ENCODE assay signal across 8 mouse cellular contexts in genomic region chr19:16029253-16029771, GRCm38 (mm10). TPM values are rescaled to one million over a fixed set of nuclear protein-coding genes. Genes with fewer than 3 reads are reported as not detected.
A peak's percentile ranks its signal among the peaks of the same experiment; 100 is the strongest.
DNase-seq lines count a peak whose midpoint lies in the region; ATAC-seq lines count a peak whose summit lies in the region.
"Not testable (repeated sequence)": the region's sequence is repeated elsewhere in the genome, so short reads cannot be mapped to it uniquely, and the experiment has no call there.

No protein-coding gene starts in this region.

- peak overlapping the region; percentile 71 for H3K4me2 ChIP-seq in heart, embryonic 16.5 days (ENCODE audit: low read depth, low read length)
- H3K4me2 ChIP-seq in kidney, embryonic 15.5 days: peak overlapping the region; percentile 54
- peak overlapping the region; percentile 34 for H3K4me2 ChIP-seq in limb, embryonic 15.5 days
- 0 out of 2 replicates have a peak overlapping the region, but pooled peaks have one; percentile 3 for H3K4me2 ChIP-seq in midbrain, embryonic 13.5 days (replicated peaks)
- H3K4me2 ChIP-seq in stomach, embryonic 14.5 days (replicated peaks; ENCODE audit: low read depth, low read length): peak overlapping the region; percentile 44

- H3K9me3 ChIP-seq in forebrain, embryonic 10.5 days; heart, embryonic 16.5 days (replicated peaks; ENCODE audit: control insufficient read depth, low read length); kidney, embryonic 15.5 days (replicated peaks); limb, embryonic 15.5 days; midbrain, embryonic 13.5 days; stomach, embryonic 14.5 days (ENCODE audit: control insufficient read depth, low read depth, low read length): not testable (repeated sequence)

- DNase-seq in CD8-positive naive resting alpha-beta T cell, adult 2 months (ENCODE audit: low read depth in 2 of 2, low spot score in 2 of 2): peak; percentile 4 to 26
- DNase-seq in c-Kit-positive CD71-negative TER-119-negative erythroid progenitor cells, embryonic 14.5 days (ENCODE audit: low read depth): peak; percentile 26
- DNase-seq in forebrain, embryonic 10.5 days (ENCODE audit: extremely low spot score, low spot score): not testable (repeated sequence)

- peak overlapping the region; percentile 70 for H3K9ac ChIP-seq in heart, embryonic 16.5 days (ENCODE audit: low read length)
- H3K9ac ChIP-seq in kidney, embryonic 15.5 days; limb, embryonic 15.5 days; midbrain, embryonic 13.5 days (replicated peaks); stomach, embryonic 14.5 days (replicated peaks; ENCODE audit: low read depth, low read length): not testable (repeated sequence)

- not testable (repeated sequence) for H3K27ac ChIP-seq in forebrain, embryonic 10.5 days; heart, embryonic 16.5 days (ENCODE audit: low read length); kidney, embryonic 15.5 days; limb, embryonic 15.5 days; midbrain, embryonic 13.5 days; stomach, embryonic 14.5 days (ENCODE audit: low read length)

- not testable (repeated sequence) for H3K27me3 ChIP-seq in forebrain, embryonic 10.5 days (ENCODE audit: poor library complexity, severe bottlenecking); heart, embryonic 16.5 days (ENCODE audit: control insufficient read depth, insufficient read depth, low read length); kidney, embryonic 15.5 days; limb, embryonic 15.5 days; midbrain, embryonic 13.5 days; stomach, embryonic 14.5 days (ENCODE audit: control insufficient read depth, insufficient read depth, low read length)

- 39% methylated on average over 7 of the region's 9 CpGs for WGBS in forebrain, embryonic 10.5 days
- WGBS in heart, embryonic 16.5 days: 23% methylated on average over 7 of the region's 9 CpGs
- WGBS in kidney, embryonic 15.5 days: 28% methylated on average over 7 of the region's 9 CpGs
- 27% methylated on average over 7 of the region's 9 CpGs for WGBS in limb, embryonic 15.5 days
- WGBS in midbrain, embryonic 13.5 days: 40% methylated on average over 7 of the region's 9 CpGs
- WGBS in stomach, embryonic 14.5 days: 25% methylated on average over 7 of the region's 9 CpGs

- H3K4me1 ChIP-seq in forebrain, embryonic 10.5 days; heart, embryonic 16.5 days (ENCODE audit: control insufficient read depth, insufficient read depth, low read length); kidney, embryonic 15.5 days; limb, embryonic 15.5 days; midbrain, embryonic 13.5 days (replicated peaks); stomach, embryonic 14.5 days (ENCODE audit: control insufficient read depth, insufficient read depth, low read length): not testable (repeated sequence)

- peak overlapping the region; percentile 28; the same call in 1 of the 2 replicates for H3K4me3 ChIP-seq in forebrain, embryonic 10.5 days
- peak overlapping the region; percentile 55 for H3K4me3 ChIP-seq in heart, embryonic 16.5 days (ENCODE audit: low read length)
- peak overlapping the region; percentile 36 for H3K4me3 ChIP-seq in kidney, embryonic 15.5 days (replicated peaks)
- H3K4me3 ChIP-seq in limb, embryonic 15.5 days: peak overlapping the region; percentile 31
- not testable (repeated sequence) for H3K4me3 ChIP-seq in midbrain, embryonic 13.5 days (replicated peaks)
- H3K4me3 ChIP-seq in stomach, embryonic 14.5 days (ENCODE audit: low read depth, low read length): peak overlapping the region; percentile 23

- ATAC-seq in heart, embryonic 16.5 days (replicated peaks; ENCODE audit: extremely low read depth, insufficient read depth, low FRiP score): peak; percentile 58
- ATAC-seq in kidney, embryonic 15.5 days (replicated peaks; ENCODE audit: low FRiP score): peak; percentile 66
- not testable (repeated sequence) for ATAC-seq in limb, embryonic 15.5 days (ENCODE audit: insufficient number of reproducible peaks, low FRiP score, low TSS enrichment, low read depth)
- peak; percentile 55; the same call in 1 of the 2 replicates for ATAC-seq in midbrain, embryonic 13.5 days
- ATAC-seq in stomach, embryonic 14.5 days (ENCODE audit: insufficient number of reproducible peaks, insufficient read depth, low FRiP score, low read depth): peak; percentile 37; the same call in 1 of the 2 replicates

- H3K36me3 ChIP-seq in forebrain, embryonic 10.5 days (replicated peaks); heart, embryonic 16.5 days (ENCODE audit: control insufficient read depth, insufficient read depth); kidney, embryonic 15.5 days; limb, embryonic 15.5 days; midbrain, embryonic 13.5 days; stomach, embryonic 14.5 days (ENCODE audit: control insufficient read depth, insufficient read depth, low read length): not testable (repeated sequence)

RNA-seq across cellular contexts. Expression of gene Cep78, which starts 44.5 kb away (rescaled TPM):
- 70.6 and 72.5 TPM in 2 replicates for polyA plus RNA-seq in forebrain, embryonic 10.5 days (2016; fragmentation: Nextera tagmentation; extraction: Ambion mirVana)
- polyA plus RNA-seq in heart, embryonic 16.5 days (2015; fragmentation: Nextera tagmentation; extraction: Ambion mirVana): 12.5 and 13.2 TPM in 2 replicates
- polyA plus RNA-seq in kidney, embryonic 15.5 days (2015; fragmentation: Nextera tagmentation; extraction: Ambion mirVana): 27.2 TPM in 2 replicates
- polyA plus RNA-seq in limb, embryonic 15.5 days (2015; fragmentation: Nextera tagmentation; extraction: Ambion mirVana): 17.7 and 22.0 TPM in 2 replicates
- polyA plus RNA-seq in midbrain, embryonic 13.5 days (2015; fragmentation: Nextera tagmentation; extraction: Ambion mirVana): 43.3 and 45.4 TPM in 2 replicates
- polyA plus RNA-seq in stomach, embryonic 14.5 days (2014; fragmentation: Nextera tagmentation; extraction: Ambion mirVana): 25.7 and 26.1 TPM in 2 replicates

Comparison
In these comparisons a context has a peak if more than half of its experiments do, and no peak if none do; other contexts are left out.
1. H3K4me2 ChIP-seq: peak in every context shown above with its lines; median percentile 71 in heart, embryonic 16.5 days; 54 in kidney, embryonic 15.5 days; 44 in stomach, embryonic 14.5 days; 34 in limb, embryonic 15.5 days; 3 in midbrain, embryonic 13.5 days.